Mouse (Mus musculus) gastrocnemius, adult 2 months (tissue): ENCODE data around the gene Myt1l. TPM values are rescaled to one million over a fixed set of nuclear protein-coding genes. Genes with fewer than 3 reads are reported as not detected.

Experiments used
- DNase-seq: peaks from one replicate; pipeline ENCODE4 v3.0.0; 2022
- H3K27ac ChIP-seq: fragments of 200-600 bp; 2 replicates; pipeline ENCODE4 v1.8.1; 2022; ENCODE audit warnings: mild to moderate bottlenecking
- H3K4me3 ChIP-seq: fragments of 200-600 bp; 2 replicates; pipeline ENCODE4 v1.8.1; 2022; ENCODE audit warnings: mild to moderate bottlenecking, moderate library complexity
- CTCF ChIP-seq: fragments of 200-600 bp; IDR thresholded peaks from 2 replicates; pipeline ENCODE4 v1.8.1; 2022; ENCODE audit warnings: antibody characterized with exemption, mild to moderate bottlenecking, moderate library complexity
- intact Hi-C: fragments of 180-260 bp; cut with DNase I; formaldehyde crosslinking; loops from one replicate; pipeline ENCODE4 v1.15.1; 2025
- long read RNA-seq, 2 experiments: library from polyadenylated mRNA; stranded (forward); transcript quantifications; one replicate each; pipeline ENCODE4 v2.0.0; 2021
- total RNA-seq, 2 experiments: library from RNA; stranded (reverse); gene quantifications; 2 replicates each; pipeline ENCODE4 v1.2.3; 2021

Myt1l gene
- not detected for total RNA-seq
- long read RNA-seq, experiment 1: 0 reads
- long read RNA-seq, experiment 2: 0 reads

- intact Hi-C loops: no loop called here
- DNase-seq: no peak
- no peak for TF ChIP-seq CTCF
- H3K4me3 ChIP-seq: no peak within 1 kb of the TSS
- H3K27ac ChIP-seq: no peak within 1 kb of the TSS
Measured at GRCm38 (mm10) chr12:29528031-29528771, at the start of gene Myt1l. Myt1l (plus strand) TSS chr12:29528384.

- TF ChIP-seq CTCF: no peak
- DNase-seq: no peak
- Histone ChIP-seq H3K4me3 (no peak overlapping the region), H3K27ac (no peak overlapping the region)
- intact Hi-C loops: no loop called here
Measured at GRCm38 (mm10) chr12:29486424-29487035, 41.7 kb upstream of the Myt1l start.

DNA sequence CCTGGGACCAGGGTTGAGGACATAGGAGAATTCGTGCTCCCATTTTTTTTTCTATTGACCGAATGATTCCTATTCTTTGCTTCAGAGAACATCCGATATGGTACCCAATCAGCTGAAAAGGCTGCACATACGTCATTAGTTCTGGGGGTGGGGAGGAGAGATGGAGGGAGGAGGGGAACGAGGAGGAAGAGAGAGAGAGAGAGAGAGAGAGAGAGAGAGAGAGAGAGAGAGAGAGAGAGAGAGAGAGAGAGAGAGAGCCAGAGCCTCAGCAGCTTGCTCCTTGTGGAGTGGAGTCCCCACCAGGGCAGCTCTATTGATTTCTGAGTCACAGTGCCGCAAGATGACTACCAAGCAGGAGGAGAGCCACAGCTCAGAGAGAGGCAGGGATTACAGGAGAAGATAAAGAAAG lies 1.9 kb upstream of the Myt1l start:
- no peak for DNase-seq
- no peak overlapping the region for H3K27ac ChIP-seq
- intact Hi-C loops: no loop called here
- no peak overlapping the region for H3K4me3 ChIP-seq
- TF ChIP-seq CTCF: no peak

DNA sequence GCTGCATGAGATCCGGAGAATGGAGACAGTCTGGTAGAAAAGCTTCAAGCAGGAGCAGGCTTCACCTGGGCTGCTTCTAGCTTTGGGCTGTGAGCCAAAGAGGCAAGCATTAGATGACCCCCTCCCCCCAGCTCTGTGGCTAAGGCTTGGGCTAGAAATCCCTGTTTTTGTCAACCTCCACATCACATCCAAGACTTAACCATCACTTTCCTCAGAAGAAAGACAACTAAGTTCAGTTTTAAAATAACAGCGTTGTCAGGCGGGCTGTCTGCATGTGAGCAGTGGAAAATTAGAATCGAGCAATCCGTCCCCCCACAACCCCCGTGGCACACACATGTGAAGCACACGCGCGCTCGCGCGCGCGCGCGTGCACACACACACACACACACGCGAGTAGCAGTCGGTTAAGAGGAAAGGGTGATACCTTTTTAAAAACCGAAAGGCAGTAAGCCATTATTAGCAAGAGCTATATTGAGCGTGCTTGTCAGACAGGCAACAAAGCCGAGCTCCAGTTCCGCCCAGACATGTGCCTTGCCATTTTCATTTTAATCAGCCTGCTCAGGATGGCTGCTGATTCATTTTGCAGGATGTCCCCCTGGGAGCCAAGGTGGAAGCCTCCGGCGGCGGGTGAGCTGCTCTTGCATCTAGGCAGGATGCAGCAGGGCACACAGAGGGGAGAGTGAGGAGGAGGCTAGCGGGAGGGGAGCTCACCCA lies 979 bp upstream of the Myt1l start:
- intact Hi-C loops: no loop called here
- no peak overlapping the region for H3K4me3 ChIP-seq
- no peak for DNase-seq
- no peak overlapping the region for H3K27ac ChIP-seq
- no peak for TF ChIP-seq CTCF

DNA sequence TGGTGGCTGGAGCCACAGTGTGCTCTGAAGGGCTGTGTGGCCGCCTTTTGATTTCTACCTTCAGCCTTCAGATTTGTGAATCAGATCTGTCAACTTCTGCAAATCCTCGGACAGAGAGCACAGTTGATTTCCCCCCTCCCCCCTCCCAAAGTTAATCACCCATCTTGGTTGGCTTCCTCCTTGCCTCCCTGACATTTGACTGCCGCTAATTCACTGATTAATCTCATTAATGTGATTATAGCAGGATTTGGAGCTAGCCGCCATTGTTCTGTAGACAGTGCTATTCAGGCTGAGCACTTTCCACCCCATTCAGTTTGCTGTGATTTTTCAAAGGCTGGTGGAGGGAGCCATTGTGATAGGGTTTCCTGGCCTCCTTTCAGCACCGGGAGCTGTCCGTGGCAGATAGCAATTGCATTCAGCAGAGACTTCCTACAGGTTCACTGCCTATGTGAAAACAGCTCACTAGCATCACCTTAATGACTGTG lies 2.1 kb downstream of the Myt1l start:
- Histone ChIP-seq H3K4me3 (no peak overlapping the region), H3K27ac (no peak overlapping the region)
- TF ChIP-seq CTCF: no peak
- intact Hi-C loops: no loop called here
- no peak for DNase-seq

DNA sequence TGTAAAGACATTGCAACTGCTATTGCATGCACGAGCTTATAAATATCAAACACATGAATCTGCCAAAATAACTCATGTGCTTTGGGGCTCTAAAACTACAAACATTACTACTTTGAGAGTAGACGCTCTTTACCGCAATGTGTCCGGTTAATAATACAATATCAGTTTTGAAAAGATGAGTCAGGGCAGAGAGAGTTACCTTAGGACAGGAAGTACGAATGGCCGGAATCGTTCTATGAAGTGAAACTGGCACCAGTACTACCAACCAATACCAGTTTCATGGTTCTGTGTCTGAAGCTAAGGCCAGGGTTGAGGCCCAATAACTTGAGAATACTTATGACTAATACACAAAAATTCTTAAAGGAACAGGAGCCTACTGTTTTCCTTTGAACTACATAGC lies 2.6 kb downstream of the Myt1l start:
- no peak for DNase-seq
- TF ChIP-seq CTCF: no peak
- intact Hi-C loops: no loop called here
- H3K4me3 ChIP-seq: no peak overlapping the region
- H3K27ac ChIP-seq: no peak overlapping the region

GRCm38 (mm10) chr12:29533071-29533876 lies 5.1 kb downstream of the Myt1l start:
- TF ChIP-seq CTCF: no peak
- intact Hi-C loops: no loop called here
- no peak overlapping the region for H3K4me3 ChIP-seq
- no peak for DNase-seq
- no peak overlapping the region for H3K27ac ChIP-seq

DNA sequence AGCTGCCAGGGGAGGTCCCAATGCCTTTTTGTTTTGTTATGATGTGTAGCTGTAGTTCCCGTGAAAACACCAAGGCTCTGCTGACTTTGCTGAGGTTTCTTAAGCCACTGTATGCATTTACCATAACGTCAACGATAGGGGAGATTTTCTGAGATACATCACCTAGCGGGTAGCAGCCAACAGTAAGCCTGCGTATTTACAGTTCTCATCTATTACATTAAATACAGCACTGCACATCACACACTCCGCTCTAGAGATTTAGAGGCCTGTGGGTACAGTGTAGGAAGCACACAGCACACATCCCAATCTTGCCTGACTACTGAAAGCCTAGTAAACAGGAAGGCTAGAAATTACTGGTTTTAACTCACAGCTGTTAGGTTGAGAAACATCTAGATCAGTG lies 6.1 kb downstream of the Myt1l start:
- no peak for TF ChIP-seq CTCF
- DNase-seq: no peak
- no peak overlapping the region for H3K27ac ChIP-seq
- no peak overlapping the region for H3K4me3 ChIP-seq
- intact Hi-C loops: no loop called here

DNA sequence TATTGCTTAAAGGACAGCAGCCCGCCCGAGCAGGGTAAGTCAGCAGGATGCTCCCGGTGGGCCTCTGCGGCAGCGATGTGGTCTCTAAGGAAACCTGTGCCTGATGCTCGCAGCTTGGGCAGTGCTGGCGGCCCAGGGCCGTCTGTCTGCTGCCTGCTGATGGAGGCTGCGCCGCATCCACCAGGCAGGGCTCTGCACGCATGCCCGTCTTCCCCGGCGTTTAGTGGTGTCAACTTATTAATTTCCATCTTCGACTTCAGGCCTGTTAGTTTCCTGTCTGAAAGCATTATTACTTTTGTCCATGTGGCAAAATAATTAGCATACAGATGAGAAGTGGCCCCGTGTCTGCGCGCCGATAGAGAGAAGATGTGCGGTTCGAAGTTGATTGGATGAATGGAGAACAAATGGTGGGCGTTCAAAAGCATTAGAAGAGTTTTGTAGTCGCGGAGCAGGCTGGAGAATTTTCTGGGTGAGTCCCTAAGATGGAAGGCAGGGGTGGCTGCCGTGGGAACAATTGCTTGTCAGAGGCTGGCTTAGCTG lies 6.6 kb downstream of the Myt1l start:
- intact Hi-C loops: no loop called here

GRCm38 (mm10) chr12:29537916-29538315 lies 9.7 kb downstream of the Myt1l start:
- no peak for TF ChIP-seq CTCF
- Histone ChIP-seq H3K27ac (no peak overlapping the region), H3K4me3 (no peak overlapping the region)
- intact Hi-C loops: no loop called here
- no peak for DNase-seq

More for the DNA sequence above, 6.6 kb downstream of the Myt1l start:
- H3K27ac ChIP-seq: no peak overlapping the region
- no peak overlapping the region for H3K4me3 ChIP-seq
- no peak for DNase-seq
- TF ChIP-seq CTCF: no peak

DNA sequence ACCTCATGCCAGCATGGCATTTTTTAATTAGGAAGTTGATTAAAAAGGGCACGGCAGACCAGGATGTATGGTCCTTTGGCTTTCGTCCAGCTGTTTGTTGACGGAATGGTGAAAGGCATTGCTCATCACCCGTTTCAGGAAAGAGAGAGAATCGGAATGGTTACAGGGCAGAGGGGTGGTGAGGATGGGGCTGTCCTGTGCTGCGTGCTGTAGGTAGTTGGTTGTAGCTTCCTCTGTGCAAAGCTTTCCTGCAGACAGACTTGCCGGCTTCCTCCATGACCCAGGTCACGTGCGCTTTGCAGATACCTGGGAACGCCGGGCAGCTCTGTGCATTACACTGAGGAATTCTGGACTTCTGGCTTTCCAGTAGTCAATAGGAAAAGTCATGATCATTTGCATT lies 10.3 kb downstream of the Myt1l start:
- no peak overlapping the region for H3K27ac ChIP-seq
- intact Hi-C loops: no loop called here
- no peak overlapping the region for H3K4me3 ChIP-seq
- no peak for TF ChIP-seq CTCF
- no peak for DNase-seq

GRCm38 (mm10) chr12:29539106-29539505 lies 10.9 kb downstream of the Myt1l start:
- intact Hi-C loops: no loop called here
- Histone ChIP-seq H3K27ac (no peak overlapping the region), H3K4me3 (no peak overlapping the region)
- DNase-seq: no peak
- TF ChIP-seq CTCF: no peak
